Mouse (Mus musculus): ENCODE data around the gene Glmp.

DNA sequence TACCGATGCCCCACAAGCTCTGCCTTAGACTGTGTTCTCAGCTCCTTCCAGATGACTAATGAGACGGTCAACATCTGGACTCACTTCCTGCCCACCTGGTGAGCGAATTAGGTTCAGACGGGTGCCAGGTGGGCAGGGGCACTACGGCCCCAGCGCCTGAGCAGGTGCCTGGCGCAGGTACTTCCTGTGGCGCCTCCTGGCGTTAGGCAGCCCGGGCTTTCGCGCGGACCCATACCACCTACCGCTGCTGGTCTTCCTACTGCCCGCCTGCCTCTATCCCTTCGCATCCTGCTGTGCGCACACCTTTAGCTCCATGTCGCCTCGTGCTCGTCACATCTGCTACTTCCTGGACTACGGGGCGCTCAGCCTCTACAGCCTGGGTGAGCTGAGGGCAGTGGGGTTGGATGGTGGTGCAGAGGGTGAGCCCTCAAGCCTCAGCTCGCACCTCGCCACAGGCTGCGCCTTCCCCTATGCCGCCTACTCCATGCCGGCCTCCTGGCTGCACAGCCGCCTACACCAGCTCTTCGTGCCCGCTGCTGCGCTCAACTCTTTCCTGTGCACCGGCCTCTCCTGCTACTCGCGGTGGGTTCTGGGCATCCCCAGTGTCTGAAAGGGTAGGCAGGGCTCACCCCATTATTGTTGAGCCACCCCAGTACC lies 41.0 kb downstream of the Glmp start:
- no peak for TF ChIP-seq CTCF (IDR thresholded peaks at IDR 0.05; ENCODE audit: control insufficient read depth, insufficient read depth, insufficient read length)
- TF ChIP-seq USF1 (IDR thresholded peaks at IDR 0.05; ENCODE audit: low read depth): no peak
- no peak for TF ChIP-seq CEBPB (IDR thresholded peaks at IDR 0.05; ENCODE audit: low read depth)

Measured in C2C12 (cell line).